Mouse (Mus musculus) intestine, embryonic 14.5 days (tissue): ENCODE measurements at regions not wholly inside any gene's neighbourhood (a gene's known extent, or its start where the extent isn't known, plus 50 kb on each side); places are given as distances from the start of the nearest gene placed in this dataset.

Source experiments
- ATAC-seq: fragments of 200-750 bp; cut with Nextera tagmentation; replicated peaks from 2 replicates; pipeline ENCODE4 v1.8.0; 2017; ENCODE audit warnings: low read depth, moderate number of reproducible peaks, moderate TSS enrichment, moderate library complexity; ENCODE audit not compliant: low FRiP score, low TSS enrichment
- DNase-seq: peaks from one replicate; pipeline ENCODE4 v3.0.0-alpha.2; 2018; ENCODE audit warnings: low spot score
- H3K27ac ChIP-seq: fragments of 300-500 bp; sonication (generic); 2 replicates; pipeline ENCODE4 v1.5.1; 2014; ENCODE audit warnings: low read depth, mild to moderate bottlenecking, control low read depth
- H3K27me3 ChIP-seq: fragments of 300-500 bp; sonication (generic); replicated peaks from 2 replicates; pipeline ENCODE4 v1.6.1; 2014; ENCODE audit warnings: low read length, control low read depth; ENCODE audit not compliant: control insufficient read depth, insufficient read depth
- H3K36me3 ChIP-seq: fragments of 300-500 bp; sonication (generic); 2 replicates; pipeline ENCODE4 v1.6.1; 2014; ENCODE audit warnings: low read length, control low read depth; ENCODE audit not compliant: control insufficient read depth, insufficient read depth
- H3K4me1 ChIP-seq: fragments of 300-500 bp; sonication (generic); replicated peaks from 2 replicates; pipeline ENCODE4 v1.6.1; 2014; ENCODE audit warnings: low read length, control low read depth, mixed read lengths; ENCODE audit not compliant: control insufficient read depth, insufficient read depth
- H3K4me2 ChIP-seq: fragments of 300-500 bp; sonication (generic); 2 replicates; pipeline ENCODE4 v1.6.1; 2014; ENCODE audit warnings: low read length
- H3K4me3 ChIP-seq: fragments of 300-500 bp; sonication (generic); 2 replicates; pipeline ENCODE4 v1.5.1; 2014; ENCODE audit warnings: low read depth, low read length, control low read depth, mixed read lengths
- H3K9ac ChIP-seq: fragments of 300-500 bp; sonication (generic); 2 replicates; pipeline ENCODE4 v1.6.1; 2014; ENCODE audit warnings: mild to moderate bottlenecking, low read length
- H3K9me3 ChIP-seq: fragments of 300-500 bp; sonication (generic); 2 replicates; pipeline ENCODE4 v1.6.1; 2016; ENCODE audit warnings: low read length, control low read depth; ENCODE audit not compliant: control insufficient read depth
- WGBS: fragments of 180-500 bp; shearing (Covaris S2); extraction: QIAGEN DNeasy Blood & Tissue Kit; methylation state at CpG from one replicate; pipeline ENCODE4 v1.1.7; 2014; 5-methylcytosine and 5-hydroxymethylcytosine counted together

DNA sequence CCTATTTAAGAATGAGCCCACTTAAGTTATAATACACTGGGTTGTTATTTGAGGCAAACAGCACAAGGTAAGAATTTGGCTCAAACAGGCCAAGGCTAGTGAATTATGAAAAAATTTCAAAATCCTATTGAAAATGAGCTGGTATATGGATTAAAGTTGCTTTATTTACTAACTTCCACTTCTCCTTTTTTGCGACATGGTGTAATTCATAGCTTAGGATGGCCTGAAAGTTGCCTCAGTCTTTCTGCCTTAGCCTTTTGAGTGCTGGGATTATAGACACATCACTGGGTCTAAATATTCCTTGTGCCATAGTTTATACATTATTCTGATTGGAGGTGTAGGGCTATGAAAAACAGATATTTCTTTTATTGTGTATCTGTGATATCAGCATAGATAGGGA, 81.9 kb downstream of the Edem1 start:
- H3K4me1 ChIP-seq, result no peaks in the 10 kb centered on the region
- no peaks in the 10 kb centered on the region for H3K36me3 ChIP-seq
- WGBS, result 84% methylated on average over 1 of the region's 1 CpGs
- H3K9ac ChIP-seq, result no peak overlapping the region
- H3K4me2 ChIP-seq, result no peak overlapping the region
- H3K27ac ChIP-seq, result no peak overlapping the region
- no peak for DNase-seq
- H3K9me3 ChIP-seq, result no peaks in the 10 kb centered on the region
- ATAC-seq, result no peak
- no peaks in the 10 kb centered on the region for H3K27me3 ChIP-seq
- no peak overlapping the region for H3K4me3 ChIP-seq

- Histone ChIP-seq H3K9me3 (no peaks in the 10 kb centered on the region), H3K4me1 (no peaks in the 10 kb centered on the region), H3K9ac (no peak overlapping the region), H3K27me3 (no peaks in the 10 kb centered on the region), H3K36me3 (no peaks in the 10 kb centered on the region), H3K4me3 (no peak overlapping the region), H3K4me2 (no peak overlapping the region), H3K27ac (no peak overlapping the region)
- DNase-seq (no peak), ATAC-seq (no peak)
- 48% methylated on average over 7 of the region's 7 CpGs for WGBS
These were observed 84.1 kb downstream of the Edem1 start for GRCm38 (mm10) chr6:108912539-108912938.

- Histone ChIP-seq H3K4me1 (no peaks in the 10 kb centered on the region), H3K27ac (no peak overlapping the region), H3K27me3 (no peaks in the 10 kb centered on the region), H3K4me2 (no peak overlapping the region), H3K9me3 (no peaks in the 10 kb centered on the region), H3K4me3 (no peak overlapping the region), H3K9ac (no peak overlapping the region), H3K36me3 (no peaks in the 10 kb centered on the region)
- ATAC-seq (no peak), DNase-seq (no peak)
- 67% methylated on average over 2 of the region's 2 CpGs for WGBS
These were observed 91.0 kb downstream of the Edem1 start for GRCm38 (mm10) chr6:108919372-108919913.

DNA sequence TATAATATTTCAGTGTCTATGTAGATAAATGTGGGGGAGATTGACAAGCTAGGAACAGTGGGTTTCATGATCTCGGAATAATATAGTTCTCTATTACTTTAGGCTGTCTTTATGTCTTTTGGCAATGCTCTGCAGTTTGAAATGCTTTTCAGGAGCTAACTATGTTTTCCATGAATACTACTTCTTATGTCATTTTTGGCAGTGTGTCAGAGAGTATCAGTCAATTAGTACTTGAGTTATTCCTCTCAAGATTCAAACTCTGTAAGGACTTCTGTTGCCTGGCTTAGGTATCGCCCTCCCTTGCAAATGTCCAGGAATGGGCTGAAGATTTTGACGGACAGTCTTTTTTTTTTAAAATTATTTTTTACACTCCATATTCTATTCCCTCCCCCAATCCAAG, 92.7 kb downstream of the Edem1 start:
- Histone ChIP-seq H3K4me2 (no peak overlapping the region), H3K4me1 (no peaks in the 10 kb centered on the region), H3K4me3 (no peak overlapping the region), H3K9me3 (no peaks in the 10 kb centered on the region), H3K36me3 (no peaks in the 10 kb centered on the region), H3K27me3 (no peaks in the 10 kb centered on the region), H3K27ac (no peak overlapping the region), H3K9ac (no peak overlapping the region)
- WGBS, result 95% methylated on average over 3 of the region's 3 CpGs
- DNase-seq (no peak), ATAC-seq (no peak)

DNA sequence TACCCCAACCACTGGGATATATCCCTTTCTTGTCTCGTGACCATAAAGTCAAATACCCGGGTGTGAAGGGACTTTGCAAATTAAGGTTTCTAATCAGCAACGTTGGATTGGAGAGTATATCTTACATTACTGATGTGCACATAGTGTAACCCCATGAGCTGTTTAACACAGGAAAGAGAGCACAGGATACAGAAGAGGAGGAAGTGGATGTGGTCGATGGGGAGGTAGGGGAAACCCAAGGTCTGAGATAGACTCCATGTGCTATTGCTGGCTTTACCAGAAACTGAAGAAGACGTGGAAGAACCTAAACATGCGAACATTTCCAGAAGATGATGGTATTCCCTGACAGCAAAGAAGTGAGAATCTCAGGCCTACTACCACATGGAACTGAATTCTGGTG, 94.1 kb downstream of the Edem1 start:
- Histone ChIP-seq H3K4me2 (no peak overlapping the region), H3K36me3 (no peaks in the 10 kb centered on the region), H3K27me3 (no peaks in the 10 kb centered on the region), H3K9ac (no peak overlapping the region), H3K27ac (no peak overlapping the region), H3K4me1 (no peaks in the 10 kb centered on the region), H3K4me3 (no peak overlapping the region), H3K9me3 (no peaks in the 10 kb centered on the region)
- ATAC-seq (no peak), DNase-seq (no peak)
- WGBS, result 85% methylated on average over 6 of the region's 6 CpGs

GRCm38 (mm10) chr6:108928981-108929380, 100.5 kb downstream of the Edem1 start:
- H3K36me3 ChIP-seq, result no peaks in the 10 kb centered on the region
- DNase-seq (no peak), ATAC-seq (no peak)
- H3K4me3 ChIP-seq, result no peak overlapping the region
- H3K9me3 ChIP-seq, result no peaks in the 10 kb centered on the region
- H3K27me3 ChIP-seq, result no peaks in the 10 kb centered on the region
- no peak overlapping the region for H3K27ac ChIP-seq
- H3K9ac ChIP-seq, result no peak overlapping the region
- no peak overlapping the region for H3K4me2 ChIP-seq
- H3K4me1 ChIP-seq, result no peaks in the 10 kb centered on the region

DNA sequence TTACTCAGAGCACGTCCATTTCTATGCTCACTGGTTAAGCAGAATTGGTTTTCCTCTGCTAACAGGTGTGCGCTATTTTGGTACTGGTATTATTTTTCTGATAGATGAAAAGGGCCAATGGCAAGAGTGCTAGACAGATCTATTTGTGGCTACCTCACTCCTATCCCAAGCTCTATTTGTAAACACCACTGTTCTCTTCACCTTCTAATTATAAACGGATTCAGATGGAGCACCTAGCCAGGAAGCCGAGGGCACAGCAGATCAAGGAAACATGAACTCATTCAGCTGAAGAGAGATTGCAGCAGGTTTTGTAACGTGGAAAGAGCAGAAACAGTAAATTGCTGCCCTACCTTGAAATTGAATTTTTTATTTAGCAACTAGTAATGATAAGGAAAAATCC, 110.2 kb downstream of the Edem1 start:
- Histone ChIP-seq H3K9ac (no peak overlapping the region), H3K9me3 (no peaks in the 10 kb centered on the region), H3K4me3 (no peak overlapping the region), H3K4me1 (no peaks in the 10 kb centered on the region), H3K27ac (no peak overlapping the region), H3K27me3 (no peaks in the 10 kb centered on the region), H3K36me3 (no peaks in the 10 kb centered on the region), H3K4me2 (no peak overlapping the region)
- DNase-seq (no peak), ATAC-seq (no peak)
- 80% methylated on average over 5 of the region's 5 CpGs for WGBS

DNA sequence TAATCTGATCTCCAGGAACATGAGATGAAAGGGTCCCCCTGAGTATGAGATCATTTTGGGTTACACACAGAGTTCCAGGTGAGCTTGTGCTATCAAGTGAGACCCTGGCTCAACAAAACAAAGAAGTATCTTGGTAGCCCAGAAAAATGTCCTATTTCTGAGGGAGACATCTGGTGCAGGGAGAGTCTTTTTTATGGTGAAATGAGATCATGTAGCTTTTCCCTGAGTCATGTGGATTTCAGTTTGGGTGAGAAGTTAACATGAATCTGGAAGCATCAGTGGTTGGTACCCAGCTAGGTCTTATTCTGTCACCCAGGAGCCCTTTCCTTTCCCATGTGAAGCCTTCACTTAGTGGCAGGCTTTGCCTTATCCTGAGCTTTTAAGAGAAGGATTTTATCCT, 113.8 kb downstream of the Edem1 start:
- Histone ChIP-seq H3K9ac (no peak overlapping the region), H3K4me2 (no peak overlapping the region), H3K4me1 (no peaks in the 10 kb centered on the region), H3K36me3 (no peaks in the 10 kb centered on the region), H3K4me3 (no peak overlapping the region), H3K9me3 (no peaks in the 10 kb centered on the region), H3K27ac (no peak overlapping the region), H3K27me3 (no peaks in the 10 kb centered on the region)
- no peak for ATAC-seq
- no peak for DNase-seq

DNA sequence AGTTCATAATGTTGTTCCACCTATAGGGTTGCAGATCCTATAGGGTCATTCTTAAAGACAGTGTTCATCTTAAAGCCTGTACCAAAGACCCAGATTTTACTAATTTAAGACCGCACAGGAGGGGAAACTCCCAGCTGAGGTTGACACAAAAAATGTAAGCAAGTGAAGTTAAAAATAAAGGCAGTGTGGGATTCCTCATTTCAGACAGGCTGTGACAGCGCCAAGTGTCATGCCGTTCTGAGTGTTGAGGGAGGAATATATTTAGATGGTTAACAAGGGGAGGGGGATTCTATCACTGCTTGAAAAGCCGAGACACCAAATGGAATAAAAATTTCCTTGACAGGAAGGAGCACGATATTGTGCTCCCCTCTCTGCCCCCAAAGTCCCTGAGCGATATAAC, 123.9 kb downstream of the Edem1 start:
- Histone ChIP-seq H3K27ac (no peak overlapping the region), H3K9ac (no peak overlapping the region), H3K9me3 (no peaks in the 10 kb centered on the region), H3K4me1 (no peaks in the 10 kb centered on the region), H3K4me2 (no peak overlapping the region), H3K4me3 (no peak overlapping the region), H3K36me3 (no peaks in the 10 kb centered on the region), H3K27me3 (no peaks in the 10 kb centered on the region)
- ATAC-seq, result no peak
- DNase-seq, result no peak
- 87% methylated on average over 6 of the region's 6 CpGs for WGBS
